Mouse (Mus musculus) urinary bladder, adult 2 months (tissue): Measurements from ENCODE around the gene Olfr1186. TPM values are rescaled to one million over a fixed set of nuclear protein-coding genes. Genes with fewer than 3 reads are reported as not detected.
"Not testable (repeated sequence)": the region's sequence is repeated elsewhere in the genome, so short reads cannot be mapped to it uniquely, and the experiment has no call there.

Source experiments
- DNase-seq: peaks from one replicate; pipeline ENCODE4 v3.0.0; 2022; ENCODE audit warnings: low spot score
- polyA plus RNA-seq: library from polyadenylated mRNA; depleted of rRNA; stranded (reverse); fragments of >200 nt; gene quantifications from 2 replicates; pipeline ENCODE4 v1.2.3, GENCODE M21; 2012; rRNA removed

Olfr1186 gene
- polyA plus RNA-seq, result not detected in 2 replicates

- DNase-seq, result no peak
Measured at GRCm38 (mm10) chr2:88518251-88518650, at the start of gene Olfr1186. Gene Olfr1186 (plus strand): TSS chr2:88518551.

GRCm38 (mm10) chr2:88483298-88483697 is 35.1 kb upstream of the Olfr1186 start, which contains the start of gene Olfr1184:
Gene Olfr1184 (plus strand): TSS chr2:88483598.
- no peak for DNase-seq

- DNase-seq, result no peak
Measured at GRCm38 (mm10) chr2:88493020-88493419, 25.3 kb upstream of the Olfr1186 start, which contains the start of gene Olfr1185-ps1. Gene Olfr1185-ps1 (plus strand): TSS chr2:88493320.

GRCm38 (mm10) chr2:88525720-88526119 is 7.4 kb downstream of the Olfr1186 start:
- DNase-seq, result no peak

- DNase-seq, result no peak
Measured at GRCm38 (mm10) chr2:88556635-88557034, 38.3 kb downstream of the Olfr1186 start, which contains the start of gene Olfr1188. Gene Olfr1188 (plus strand): TSS chr2:88556935.

GRCm38 (mm10) chr2:88572696-88573095 is 54.3 kb downstream of the Olfr1186 start:
- not testable (repeated sequence) for DNase-seq

Other genes starting within 250 kb of the Olfr1186 start
- gene Olfr1173, start 238.7 kb upstream of the Olfr1186 start, polyA plus RNA-seq, result not detected in 2 replicates
- gene Olfr1174-ps, start 203.4 kb upstream of the Olfr1186 start, polyA plus RNA-seq, result not detected in 2 replicates
- gene Olfr1175-ps, start 191.3 kb upstream of the Olfr1186 start, polyA plus RNA-seq, result not detected in 2 replicates
- not detected in 2 replicates for gene Olfr1176, start 181.8 kb upstream of the Olfr1186 start, polyA plus RNA-seq
- gene Olfr1177-ps, start 172.1 kb upstream of the Olfr1186 start, polyA plus RNA-seq, result not detected in 2 replicates
- not detected in 2 replicates for gene Olfr1178, start 131.5 kb upstream of the Olfr1186 start, polyA plus RNA-seq
- gene Olfr1179, start 112.1 kb upstream of the Olfr1186 start, polyA plus RNA-seq, result not detected in 2 replicates
- not detected in 2 replicates for gene Olfr1180, start 99.4 kb upstream of the Olfr1186 start, polyA plus RNA-seq
- not detected in 2 replicates for gene Olfr1181, start 92.4 kb upstream of the Olfr1186 start, polyA plus RNA-seq
- gene Gm13757, start 69.4 kb upstream of the Olfr1186 start, polyA plus RNA-seq, result not detected in 2 replicates
- not detected in 2 replicates for gene Olfr1183, start 63.7 kb upstream of the Olfr1186 start, polyA plus RNA-seq
- gene Olfr1184, start 35.0 kb upstream of the Olfr1186 start, polyA plus RNA-seq, result not detected in 2 replicates
- gene Olfr1185-ps1, start 25.2 kb upstream of the Olfr1186 start, polyA plus RNA-seq, result not detected in 2 replicates
- not detected in 2 replicates for gene Olfr1188, start 38.4 kb downstream of the Olfr1186 start, polyA plus RNA-seq
- not detected in 2 replicates for gene Olfr1189, start 67.9 kb downstream of the Olfr1186 start, polyA plus RNA-seq
- not detected in 2 replicates for gene Olfr1191-ps1, start 122.0 kb downstream of the Olfr1186 start, polyA plus RNA-seq
- gene Olfr1192-ps1, start 130.0 kb downstream of the Olfr1186 start, polyA plus RNA-seq, result not detected in 2 replicates
- not detected in 2 replicates for gene Olfr1193, start 157.1 kb downstream of the Olfr1186 start, polyA plus RNA-seq
- gene Olfr1195, start 170.6 kb downstream of the Olfr1186 start, polyA plus RNA-seq, result not detected in 2 replicates
- gene Olfr1196, start 186.0 kb downstream of the Olfr1186 start, polyA plus RNA-seq, result not detected in 2 replicates
- gene Olfr1197, start 213.8 kb downstream of the Olfr1186 start, polyA plus RNA-seq, result not detected in 2 replicates
- not detected in 2 replicates for gene Olfr1198, start 232.8 kb downstream of the Olfr1186 start, polyA plus RNA-seq
- not detected in 2 replicates for gene Olfr1199, start 241.9 kb downstream of the Olfr1186 start, polyA plus RNA-seq